Mouse (Mus musculus) heart, postnatal 0 days (tissue): Measurements from ENCODE around the gene Pgbd1. TPM values are rescaled to one million over a fixed set of nuclear protein-coding genes. Genes with fewer than 3 reads are reported as not detected.
"Not testable (repeated sequence)": the region's sequence is repeated elsewhere in the genome, so short reads cannot be mapped to it uniquely, and the experiment has no call there.

Experiments
- ATAC-seq: fragments of 200-750 bp; cut with Nextera tagmentation; 2 replicates; pipeline ENCODE4 v1.8.0; 2017; ENCODE audit warnings: low read depth, moderate number of reproducible peaks, moderate library complexity; ENCODE audit not compliant: insufficient read depth
- DNase-seq: peaks from one replicate; pipeline ENCODE4 v3.0.0-alpha.2; 2016; ENCODE audit warnings: low spot score
- H3K27ac ChIP-seq: fragments of 300-500 bp; sonication (generic); 2 replicates; pipeline ENCODE4 v1.5.1; 2014; ENCODE audit warnings: low read depth, mild to moderate bottlenecking
- H3K27me3 ChIP-seq: fragments of 300-500 bp; sonication (generic); 2 replicates; pipeline ENCODE4 v1.6.1; 2014; ENCODE audit warnings: low read length, mixed read lengths; ENCODE audit not compliant: control insufficient read depth, insufficient read depth
- H3K36me3 ChIP-seq: fragments of 300-500 bp; sonication (generic); replicated peaks from 2 replicates; pipeline ENCODE4 v1.6.1; 2014; ENCODE audit warnings: low read length, mixed read lengths; ENCODE audit not compliant: control insufficient read depth, insufficient read depth
- H3K4me1 ChIP-seq: fragments of 300-500 bp; sonication (generic); 2 replicates; pipeline ENCODE4 v1.6.1; 2014; ENCODE audit warnings: antibody characterized with exemption; ENCODE audit not compliant: control insufficient read depth, insufficient read depth
- H3K4me2 ChIP-seq: fragments of 300-500 bp; sonication (generic); 2 replicates; pipeline ENCODE4 v1.6.1; 2014; ENCODE audit warnings: low read depth, mild to moderate bottlenecking, low read length, moderate library complexity
- H3K4me3 ChIP-seq: fragments of 300-500 bp; sonication (generic); 2 replicates; pipeline ENCODE4 v1.5.1; 2014; ENCODE audit warnings: low read depth, low read length
- H3K9ac ChIP-seq: fragments of 300-500 bp; sonication (generic); replicated peaks from 2 replicates; pipeline ENCODE4 v1.6.1; 2014; ENCODE audit warnings: low read depth, low read length, mixed read lengths
- H3K9me3 ChIP-seq: fragments of 300-500 bp; sonication (generic); replicated peaks from 2 replicates; pipeline ENCODE4 v1.6.1; 2016; ENCODE audit warnings: low read length; ENCODE audit not compliant: control insufficient read depth
- CTCF ChIP-seq: IDR thresholded peaks from 2 replicates; pipeline ENCODE4 v1.5.1; 2016; ENCODE audit warnings: antibody characterized with exemption, control low read depth, low read depth
- EP300 ChIP-seq: IDR thresholded peaks from 2 replicates; pipeline ENCODE4 v1.6.1; 2016; ENCODE audit warnings: antibody characterized with exemption, low read depth
- WGBS: fragments of 180-500 bp; shearing (Covaris S2); extraction: QIAGEN DNeasy Blood & Tissue Kit; methylation state at CpG from one replicate; pipeline ENCODE4 v1.1.7; 2014; 5-methylcytosine and 5-hydroxymethylcytosine counted together
- polyA plus RNA-seq: library from polyadenylated mRNA; unstranded; fragments of >200 nt; fragmentation: Nextera tagmentation; extraction: Ambion mirVana; gene quantifications from 2 replicates; pipeline ENCODE4 v1.2.1, GENCODE M21; 2015
- total RNA-seq: library from RNA; depleted of rRNA; stranded (reverse); fragments of >200 nt; gene quantifications from 2 replicates; pipeline ENCODE4 v1.2.3, GENCODE M21; 2014; ENCODE audit warnings: low replicate concordance; rRNA removed

Pgbd1 gene
- 1.7 and 1.9 TPM in 2 replicates for total RNA-seq
- polyA plus RNA-seq, result 1.5 and 2.1 TPM in 2 replicates

DNA sequence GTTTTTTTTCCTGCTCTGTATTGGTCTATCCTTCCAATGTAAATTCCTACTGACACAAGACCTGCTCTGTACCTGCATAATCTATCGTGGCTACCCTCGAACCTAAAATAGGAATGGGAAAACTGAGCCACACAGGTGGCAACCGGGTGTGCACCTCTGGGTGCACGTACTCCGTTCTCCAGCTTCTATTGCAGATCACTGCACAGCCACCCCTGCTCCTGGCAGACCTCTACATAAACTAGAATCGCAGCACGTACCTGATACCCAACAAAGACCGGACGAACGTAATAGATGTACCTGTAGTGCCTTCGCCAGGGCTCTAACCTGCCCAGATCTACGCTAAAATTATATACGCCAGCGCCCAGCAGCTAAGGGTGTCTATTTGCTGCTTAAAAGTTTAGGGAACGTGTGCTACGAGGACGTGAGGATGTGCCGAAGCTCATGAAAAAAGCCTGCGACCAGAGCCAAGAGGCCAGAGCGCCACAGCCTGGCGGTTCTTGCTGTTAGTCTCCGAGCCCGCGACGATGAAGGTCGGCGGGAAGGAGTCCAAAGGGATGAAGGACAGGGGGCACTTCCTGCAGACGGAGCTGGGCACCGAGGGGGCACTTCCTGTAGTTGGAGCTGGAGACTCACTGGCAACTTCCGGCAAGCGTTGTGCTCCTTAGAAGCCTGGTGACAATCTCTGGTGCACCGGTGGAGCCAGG is at the start of gene Pgbd1:
Gene Pgbd1, minus strand, starts transcription at position 556 of the 704 bp plus-strand sequence.
- Histone ChIP-seq H3K9ac (peak within 1 kb of the TSS; percentile 54), H3K27ac (peak within 1 kb of the TSS; percentile 75), H3K4me2 (peak within 1 kb of the TSS; percentile 78), H3K4me3 (peak within 1 kb of the TSS; percentile 62), H3K27me3 (no peaks in the 10 kb centered on the region), H3K9me3 (no peaks in the 10 kb centered on the region), H3K4me1 (no peaks in the 10 kb centered on the region), H3K36me3 (peaks cover 26% of the 10 kb centered on the region)
- WGBS, result under 1% methylated on average over 32 of the region's 32 CpGs
- ATAC-seq (peak; percentile 89), DNase-seq (peak; percentile 74)
- TF ChIP-seq EP300 (no peak), CTCF (peak; percentile 49)

DNA sequence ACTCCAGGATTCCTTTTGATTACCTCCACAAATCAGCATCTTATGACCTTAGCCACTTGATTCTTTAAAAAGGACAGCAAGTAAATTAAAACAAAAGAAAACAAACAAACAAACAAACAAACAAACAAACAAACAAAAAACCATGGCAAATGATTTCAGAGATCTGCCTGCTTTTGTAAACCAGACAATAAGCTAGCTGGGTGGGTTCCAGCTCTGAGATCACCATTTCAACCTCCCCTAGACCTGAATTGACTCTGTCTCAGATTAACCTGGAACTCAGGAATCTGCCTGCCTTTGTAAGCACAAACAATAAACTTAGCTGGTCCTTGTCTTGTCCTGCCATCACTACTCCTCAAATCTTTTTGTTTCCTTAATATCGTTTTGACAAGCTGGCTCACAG is 46.0 kb upstream of the Pgbd1 start:
- no peak overlapping the region for H3K4me2 ChIP-seq
- no peak overlapping the region for H3K9ac ChIP-seq
- H3K36me3 ChIP-seq, result peaks cover 14% of the 10 kb centered on the region; the same call in 1 of the 2 replicates
- ATAC-seq (no peak), DNase-seq (no peak)
- peaks cover 4% of the 10 kb centered on the region; the same call in 1 of the 2 replicates for H3K9me3 ChIP-seq
- 79% methylated on average over 1 of the region's 1 CpGs for WGBS
- no peak overlapping the region for H3K4me3 ChIP-seq
- H3K27me3 ChIP-seq, result no peaks in the 10 kb centered on the region
- TF ChIP-seq CTCF (no peak), EP300 (no peak)
- no peaks in the 10 kb centered on the region for H3K4me1 ChIP-seq
- H3K27ac ChIP-seq, result no peak overlapping the region

DNA sequence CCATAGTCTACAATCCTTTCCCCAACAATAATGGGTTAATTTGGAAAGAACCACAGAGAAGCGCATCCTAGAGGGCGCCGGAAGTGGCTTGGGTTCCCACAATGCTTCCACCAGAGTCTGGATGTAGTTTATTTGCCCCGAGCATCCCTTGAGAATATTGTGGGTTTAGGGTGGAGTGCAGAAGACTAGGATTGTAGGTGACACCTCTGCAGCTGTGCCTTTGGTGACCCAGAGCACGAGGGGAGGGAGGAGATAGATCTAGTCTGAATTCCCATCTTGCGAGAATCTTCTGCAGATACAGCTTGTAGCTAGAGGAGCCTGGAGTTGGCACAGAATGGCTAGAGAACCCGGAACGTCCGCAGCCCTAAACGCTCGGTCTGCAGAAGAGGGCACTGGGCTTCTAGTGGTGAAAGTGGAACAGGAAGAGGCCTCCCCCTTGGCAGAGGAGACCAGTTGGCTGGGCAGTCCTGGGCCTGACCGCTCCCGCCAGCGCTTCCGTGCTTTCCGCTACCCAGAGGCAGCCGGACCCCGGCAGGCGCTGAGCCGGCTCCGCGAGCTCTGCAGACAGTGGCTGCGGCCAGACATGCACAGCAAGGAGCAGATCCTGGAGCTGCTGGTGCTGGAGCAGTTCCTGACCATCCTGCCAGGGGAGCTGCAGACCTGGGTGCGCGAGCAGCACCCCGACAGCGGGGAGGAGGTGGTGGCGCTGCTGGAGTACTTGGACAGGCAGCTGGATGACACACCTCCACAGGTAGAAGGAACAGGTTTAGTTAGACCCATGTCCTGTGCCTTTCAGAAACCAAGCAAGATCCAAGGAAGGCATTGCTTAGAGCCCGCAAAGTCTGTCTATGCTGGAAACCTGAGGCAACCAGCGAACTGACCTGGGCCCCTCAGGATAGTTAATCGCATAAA is 38.2 kb upstream of the Pgbd1 start, which contains the start of the genes Zkscan4 and Gm10065:
Gene Zkscan4, plus strand, starts transcription at position 149 of the 912 bp plus-strand sequence.
Gene Gm10065, minus strand, starts transcription at position 683 of the 912 bp plus-strand sequence.
- peak within 1 kb of the TSS; percentile 78 for H3K27ac ChIP-seq
- peak within 1 kb of the TSS; percentile 43 for H3K9ac ChIP-seq
- peak; percentile 84 for ATAC-seq
- H3K4me3 ChIP-seq, result peak within 1 kb of the TSS; percentile 56
- not testable (repeated sequence) for H3K9me3 ChIP-seq, H3K27me3 ChIP-seq, H3K36me3 ChIP-seq, H3K4me1 ChIP-seq
- peak within 1 kb of the TSS; percentile 64 for H3K4me2 ChIP-seq
- peak; percentile 50 for DNase-seq
- peak; percentile 18; the same call in 1 of the 2 replicates for TF ChIP-seq CTCF
- 5% methylated on average over 31 of the region's 31 CpGs for WGBS

DNA sequence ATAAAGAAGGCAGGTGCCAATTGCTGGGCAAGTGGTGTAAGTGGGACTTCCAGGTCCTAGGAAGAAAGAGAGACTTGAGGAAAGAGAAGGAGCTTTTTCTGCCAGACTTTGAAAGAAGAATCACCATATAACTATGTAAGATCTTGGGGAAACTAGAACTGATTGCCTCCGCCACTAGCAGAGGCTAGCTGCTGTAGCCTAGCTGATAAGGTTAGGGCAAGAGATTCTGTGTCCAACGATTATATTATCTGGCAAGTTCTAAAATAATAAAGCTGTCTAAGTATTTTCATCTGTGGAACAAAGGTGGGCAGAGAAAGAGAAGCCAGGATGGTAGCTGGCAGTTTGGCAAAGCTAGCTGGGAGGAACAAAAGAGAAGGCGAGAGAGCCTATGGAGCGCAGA is 31.6 kb upstream of the Pgbd1 start:
- no peak overlapping the region for H3K9ac ChIP-seq
- ATAC-seq (no peak), DNase-seq (no peak)
- H3K36me3 ChIP-seq, result no peaks in the 10 kb centered on the region
- WGBS, result 28% methylated on average over 4 of the region's 4 CpGs
- no peaks in the 10 kb centered on the region for H3K27me3 ChIP-seq
- no peak overlapping the region for H3K4me2 ChIP-seq
- no peak overlapping the region for H3K27ac ChIP-seq
- no peaks in the 10 kb centered on the region for H3K4me1 ChIP-seq
- no peak overlapping the region for H3K4me3 ChIP-seq
- H3K9me3 ChIP-seq, result no peaks in the 10 kb centered on the region
- TF ChIP-seq CTCF (no peak), EP300 (no peak)

DNA sequence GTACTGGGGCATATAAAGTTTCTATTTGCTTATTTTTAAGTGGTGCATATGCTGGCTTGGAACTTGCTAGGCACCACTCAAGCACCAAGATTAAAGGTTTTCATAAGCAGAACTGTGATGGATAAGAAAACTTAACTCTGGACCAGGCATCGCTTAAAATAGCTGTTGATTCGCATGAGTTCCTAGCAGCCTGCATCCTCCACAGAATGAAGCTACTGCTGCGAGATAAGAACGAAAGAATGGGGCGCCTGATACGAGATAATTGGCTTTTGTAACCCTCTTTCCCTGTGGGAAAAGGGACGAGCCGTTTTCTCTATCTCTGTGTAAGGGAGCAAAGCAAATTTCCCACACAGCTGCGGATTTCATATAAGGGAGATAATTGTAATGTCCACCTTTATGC is 28.2 kb upstream of the Pgbd1 start:
- H3K4me3 ChIP-seq, result peak overlapping the region; percentile 58; the same call in 1 of the 2 replicates

More for the DNA sequence above, 28.2 kb upstream of the Pgbd1 start:
- no peak for ATAC-seq
- Histone ChIP-seq H3K4me1 (no peaks in the 10 kb centered on the region), H3K9me3 (no peaks in the 10 kb centered on the region), H3K27me3 (no peaks in the 10 kb centered on the region), H3K27ac (no peak overlapping the region), H3K9ac (no peak overlapping the region), H3K36me3 (no peaks in the 10 kb centered on the region), H3K4me2 (peak overlapping the region; percentile 81)
- whole genome bisulfite sequencing, result 7% methylated on average over 9 of the region's 9 CpGs
- DNase-seq, result no peak
- TF ChIP-seq CTCF (no peak), EP300 (no peak)
